In the genomic region with DNA sequence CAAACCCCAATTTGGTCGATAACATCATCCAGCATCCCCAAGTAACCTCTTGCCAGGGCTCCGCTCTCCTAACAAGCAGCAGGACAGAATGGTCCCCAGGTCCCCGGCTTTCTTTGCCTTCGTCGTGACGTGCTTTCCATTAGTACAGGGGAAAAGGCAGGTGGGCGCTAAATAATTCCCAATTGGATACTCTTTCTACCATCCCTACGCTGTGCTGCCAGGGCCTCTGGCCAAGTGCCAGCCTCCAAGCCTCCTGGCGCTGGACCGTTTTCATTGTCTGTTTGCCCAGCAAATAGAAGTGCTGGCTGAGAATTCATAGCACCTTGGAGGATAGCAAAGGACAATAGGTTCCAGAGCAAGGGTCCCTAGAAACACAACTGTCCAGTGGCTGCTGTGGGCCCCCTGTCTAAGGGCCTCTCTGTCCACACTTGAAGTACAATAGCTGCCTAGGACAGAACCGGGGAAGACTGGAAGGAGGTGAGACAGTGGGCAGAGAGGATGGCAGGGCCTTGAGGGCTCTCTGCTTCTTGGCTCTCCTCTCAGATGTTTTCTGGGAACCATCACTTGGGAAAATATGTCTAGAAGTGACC, we compare ENCODE assay signal across 15 mouse cellular contexts.
DNase-seq lines count a peak whose midpoint lies in the region; TF ChIP-seq lines count a peak whose summit lies in the region.
"Had no signal": no experiment of that assay in that cellular context is flagged by ENCODE, and none has a peak within 500 bp of the region (broad histone marks: within the 10 kb centered on the region; RNA-seq: fewer than 3 reads in every experiment).

No protein-coding gene starts in this region.

- H3K36me3 ChIP-seq in midbrain, embryonic 10.5 days = no peaks in the 10 kb centered on the region
- H3K36me3 ChIP-seq: embryonic facial prominence, embryonic 13.5 days; liver, embryonic 15.5 days had no signal

- TF ChIP-seq POLR2A in brain, embryonic 14.5 days (IDR thresholded peaks at IDR 0.05; ENCODE audit: borderline replicate concordance, extremely low read depth, insufficient read depth, insufficient read length, poor library complexity, severe bottlenecking) = no peak

- intact Hi-C loops in left cerebral cortex, postnatal 4 days (cut with DNase I) = no loop called here

- peaks cover 100% of the 10 kb centered on the region for H3K27me3 ChIP-seq in midbrain, embryonic 10.5 days (ENCODE audit: low read depth, poor library complexity, severe bottlenecking)

- peaks cover 23% of the 10 kb centered on the region for H3K4me1 ChIP-seq in midbrain, embryonic 10.5 days
- H3K4me1 ChIP-seq: liver, embryonic 15.5 days had no signal

- peak overlapping the region; percentile 28; the same call in 1 of the 2 replicates for H3K27ac ChIP-seq in midbrain, embryonic 10.5 days (replicated peaks)
- H3K27ac ChIP-seq: embryonic facial prominence, embryonic 13.5 days; liver, embryonic 15.5 days had no signal

- no peak for TF ChIP-seq CTCF in brain, embryonic 14.5 days (IDR thresholded peaks at IDR 0.05; ENCODE audit: borderline replicate concordance, extremely low read depth, insufficient read depth, insufficient read length)

- DNase-seq in cerebellum, adult 18-20 months = peak; percentile 25 to 54
- no peak for DNase-seq in cerebellum, adult 8-10 months
- peak; percentile 43 for DNase-seq in left cerebral cortex, postnatal 4 days
- no peak for DNase-seq in left cerebral cortex, adult 9 months (ENCODE audit: low spot score in 2 of 2)
- peak; percentile 61 for DNase-seq in brain, embryonic 14.5 days (ENCODE audit: low read depth)
- no peak for DNase-seq in midbrain, embryonic 10.5 days (ENCODE audit: low spot score)
- DNase-seq in urinary bladder, postnatal 4 days (ENCODE audit: low spot score in 2 of 2) = no peak
- no peak for DNase-seq in B cell, adult 2 months
- DNase-seq: adrenal gland, postnatal 25 days; heart, postnatal 10 days; kidney, adult 11 months; right cerebral cortex, postnatal 14 days; thymus, postnatal 25 days had no signal

- H3K9me3 ChIP-seq in midbrain, embryonic 10.5 days (replicated peaks) = no peaks in the 10 kb centered on the region
- H3K9me3 ChIP-seq: embryonic facial prominence, embryonic 13.5 days; liver, embryonic 15.5 days had no signal

- WGBS in midbrain, embryonic 10.5 days = 61% methylated on average over 11 of the region's 11 CpGs

- H3K4me3 ChIP-seq in midbrain, embryonic 10.5 days = no peak overlapping the region
- H3K4me3 ChIP-seq: embryonic facial prominence, embryonic 13.5 days; liver, embryonic 15.5 days had no signal

Comparison
In these comparisons a context has a peak if more than half of its experiments do, and no peak if none do; other contexts are left out.
1. DNase-seq: peak in cerebellum, adult 18-20 months (2 of 2), left cerebral cortex, postnatal 4 days (single experiment) and brain, embryonic 14.5 days (single experiment); none in cerebellum, adult 8-10 months (single experiment), left cerebral cortex, adult 9 months (0 of 2), midbrain, embryonic 10.5 days (single experiment), urinary bladder, postnatal 4 days (0 of 2) and B cell, adult 2 months (0 of 2).